Mouse (Mus musculus) liver, adult 2 months (tissue): ENCODE measurements around the gene Csk. TPM values are rescaled to one million over a fixed set of nuclear protein-coding genes. Genes with fewer than 3 reads are reported as not detected.

ENCODE experiments used
- DNase-seq: peaks from one replicate; pipeline ENCODE4 v3.0.0-alpha.2; 2011; ENCODE audit warnings: low read depth, low spot score; ENCODE audit errors: extremely low read depth
- H3K27ac ChIP-seq: fragments of 200-500 bp; replicated peaks from 2 replicates; pipeline ENCODE4 v1.5.1; 2012; ENCODE audit warnings: low read depth, mild to moderate bottlenecking, control low read depth, inconsistent platforms, low read length; ENCODE audit not compliant: insufficient read depth
- H3K27me3 ChIP-seq: fragments of 200-500 bp; 2 replicates; pipeline ENCODE4 v1.6.1; 2012; ENCODE audit warnings: mild to moderate bottlenecking, moderate library complexity, low read length, inconsistent platforms; ENCODE audit not compliant: control insufficient read depth, insufficient read depth
- H3K36me3 ChIP-seq: fragments of 200-500 bp; 2 replicates; pipeline ENCODE4 v1.6.1; 2012; ENCODE audit warnings: low read length, inconsistent platforms; ENCODE audit not compliant: control insufficient read depth, insufficient read depth
- H3K4me1 ChIP-seq: fragments of 200-500 bp; 2 replicates; pipeline ENCODE4 v1.6.1; 2011; ENCODE audit warnings: low read length; ENCODE audit not compliant: control insufficient read depth, insufficient read depth
- H3K4me3 ChIP-seq: fragments of 200-500 bp; 2 replicates; pipeline ENCODE4 v1.5.1; 2011; ENCODE audit warnings: low read depth, mild to moderate bottlenecking, control low read depth, low read length, moderate library complexity; ENCODE audit not compliant: insufficient read depth
- H3K79me2 ChIP-seq: fragments of 200-500 bp; 2 replicates; pipeline ENCODE4 v1.6.1; 2012; ENCODE audit warnings: inconsistent platforms, mild to moderate bottlenecking, low read length, moderate library complexity; ENCODE audit not compliant: control insufficient read depth, insufficient read depth
- H3K9ac ChIP-seq: fragments of 200-500 bp; 2 replicates; pipeline ENCODE4 v1.6.1; 2012; ENCODE audit warnings: low read depth, mild to moderate bottlenecking, control low read depth, inconsistent platforms, low read length
- CTCF ChIP-seq: fragments of 200-500 bp; IDR thresholded peaks from 2 replicates; pipeline ENCODE4 v1.5.1; 2011; ENCODE audit warnings: low read depth, low read length, control low read depth
- POLR2A ChIP-seq: fragments of 200-500 bp; IDR thresholded peaks from 2 replicates; pipeline ENCODE4 v1.6.1; 2011; ENCODE audit warnings: low read length, control low read depth; ENCODE audit not compliant: insufficient read depth; ENCODE audit errors: extremely low read depth
- WGBS: fragments of 180-500 bp; shearing (Covaris S2); methylation state at CpG from one replicate; pipeline ENCODE4 v1.1.7; 2018; 5-methylcytosine and 5-hydroxymethylcytosine counted together
- polyA plus RNA-seq: library from polyadenylated mRNA; depleted of rRNA; stranded (reverse); fragments of >200 nt; gene quantifications from 2 replicates; pipeline ENCODE4 v1.2.3, GENCODE M21; 2012
- total RNA-seq: library from RNA; depleted of rRNA; stranded (reverse); fragments of >200 nt; gene quantifications from 2 replicates; pipeline ENCODE4 v1.2.3, GENCODE M21; 2014

The Csk gene
- total and polyA plus RNA-seq, 2 experiments = 18.3 to 31.4 TPM

GRCm38 (mm10) chr9:57644442-57644943, 8.9 kb downstream of the Csk start:
- Histone ChIP-seq H3K36me3 (no peaks in the 10 kb centered on the region), H3K27ac (peak overlapping the region; percentile 90), H3K4me1 (peaks cover 63% of the 10 kb centered on the region), H3K4me3 (peak overlapping the region; percentile 96), H3K27me3 (no peaks in the 10 kb centered on the region), H3K79me2 (peaks cover 47% of the 10 kb centered on the region), H3K9ac (peak overlapping the region; percentile 100)
- peak; percentile 97 for DNase-seq
- TF ChIP-seq CTCF (no peak), POLR2A (peak; percentile 69; the same call in 1 of the 2 replicates)
- WGBS = under 1% methylated on average over 18 of the region's 18 CpGs

GRCm38 (mm10) chr9:57643856-57644180, 9.6 kb downstream of the Csk start:
- WGBS = 17% methylated on average over 7 of the region's 7 CpGs
- peaks cover 67% of the 10 kb centered on the region for H3K4me1 ChIP-seq
- TF ChIP-seq CTCF (no peak), POLR2A (no peak)
- H3K36me3 ChIP-seq = no peaks in the 10 kb centered on the region
- no peaks in the 10 kb centered on the region for H3K27me3 ChIP-seq
- peaks cover 52% of the 10 kb centered on the region for H3K79me2 ChIP-seq
- H3K4me3 ChIP-seq = peak overlapping the region; percentile 34
- peak overlapping the region; percentile 54 for H3K27ac ChIP-seq
- no peak for DNase-seq
- peak overlapping the region; percentile 51 for H3K9ac ChIP-seq

GRCm38 (mm10) chr9:57643169-57643855, 10.1 kb downstream of the Csk start:
- Histone ChIP-seq H3K27me3 (no peaks in the 10 kb centered on the region), H3K36me3 (no peaks in the 10 kb centered on the region), H3K4me3 (peak overlapping the region; percentile 34), H3K27ac (peak overlapping the region; percentile 54), H3K9ac (peak overlapping the region; percentile 51), H3K4me1 (peaks cover 66% of the 10 kb centered on the region), H3K79me2 (peaks cover 53% of the 10 kb centered on the region)
- peak; percentile 54 for DNase-seq
- WGBS = 27% methylated on average over 9 of the region's 9 CpGs
- TF ChIP-seq POLR2A = no peak
- TF ChIP-seq CTCF = no peak

- no peak for TF ChIP-seq POLR2A
- no peak for TF ChIP-seq CTCF
- H3K9ac ChIP-seq = no peak overlapping the region
- no peak for DNase-seq
- peaks cover 66% of the 10 kb centered on the region for H3K79me2 ChIP-seq
- peaks cover 65% of the 10 kb centered on the region for H3K4me1 ChIP-seq
- WGBS = 83% methylated on average over 13 of the region's 13 CpGs
- no peak overlapping the region for H3K4me3 ChIP-seq
- no peaks in the 10 kb centered on the region for H3K36me3 ChIP-seq
- no peaks in the 10 kb centered on the region for H3K27me3 ChIP-seq
- 0 out of 2 replicates have a peak overlapping the region, but pooled peaks have one; percentile 5 for H3K27ac ChIP-seq
These were observed 11.5 kb downstream of the Csk start for GRCm38 (mm10) chr9:57641775-57642550.

GRCm38 (mm10) chr9:57641022-57641421, 12.4 kb downstream of the Csk start:
- 86% methylated on average over 1 of the region's 1 CpGs for WGBS

More at GRCm38 (mm10) chr9:57641022-57641421, 12.4 kb downstream of the Csk start:
- Histone ChIP-seq H3K4me1 (peaks cover 58% of the 10 kb centered on the region), H3K79me2 (peaks cover 70% of the 10 kb centered on the region), H3K9ac (no peak overlapping the region), H3K36me3 (no peaks in the 10 kb centered on the region), H3K27ac (peak overlapping the region; percentile 7), H3K4me3 (no peak overlapping the region), H3K27me3 (no peaks in the 10 kb centered on the region)
- no peak for DNase-seq
- TF ChIP-seq POLR2A = no peak
- TF ChIP-seq CTCF = no peak
